Comparison of ENCODE assay signal across 15 mouse cellular contexts in the genomic region with DNA sequence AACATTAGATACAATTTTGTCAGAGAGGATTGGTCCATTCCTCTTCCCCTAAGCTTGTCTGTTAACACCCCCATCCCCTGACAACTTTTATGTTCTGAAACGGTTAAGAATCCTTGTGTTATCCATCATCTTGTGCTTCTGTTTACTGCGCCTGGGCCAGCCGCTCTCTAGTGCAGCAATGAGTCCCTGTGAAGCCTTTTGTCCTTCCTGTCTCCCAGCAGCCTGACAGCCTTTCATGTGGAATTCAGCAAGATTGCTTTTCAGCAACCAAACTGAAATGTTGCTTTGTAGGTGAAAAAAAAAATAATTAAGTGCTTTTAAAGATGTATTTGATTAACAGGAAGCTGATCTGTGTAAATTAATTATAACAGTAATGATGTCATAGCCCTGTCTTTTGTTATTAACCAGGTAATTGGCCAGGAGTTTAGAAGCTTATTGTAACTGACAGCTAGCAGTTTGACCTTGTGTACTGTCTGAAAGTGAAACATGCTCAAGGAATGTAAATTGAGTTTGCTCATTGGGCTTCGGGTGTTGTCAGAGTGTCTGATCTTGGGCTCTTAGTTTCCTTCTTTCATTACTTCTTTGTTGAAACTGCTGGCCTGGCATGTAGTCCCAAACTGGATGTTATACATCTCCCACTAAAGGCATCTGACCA. TPM values are rescaled to one million over a fixed set of nuclear protein-coding genes. Genes with fewer than 3 reads are reported as not detected.
A peak's percentile ranks its signal among the peaks of the same experiment; 100 is the strongest.
DNase-seq lines count a peak whose midpoint lies in the region; ATAC-seq and TF ChIP-seq lines count a peak whose summit lies in the region.
"Had no signal": no experiment of that assay in that cellular context is flagged by ENCODE, and none has a peak within 500 bp of the region (broad histone marks: within the 10 kb centered on the region; RNA-seq: fewer than 3 reads in every experiment).

No protein-coding gene starts in this region.

- peak; percentile 9 to 73 for DNase-seq in adrenal gland, adult (ENCODE audit: inconsistent age in 2 of 2, low spot score in 1 of 2)
- DNase-seq in adrenal gland, adult 8-10 months, result no peak
- DNase-seq in midbrain, embryonic 11.5 days (ENCODE audit: low spot score, missing footprints), result no peak
- DNase-seq in hindbrain, embryonic 14.5 days (ENCODE audit: low spot score), result peak; percentile 40
- DNase-seq in stomach, postnatal 0 days (ENCODE audit: low spot score), result no peak
- no peak for DNase-seq in cerebellum, postnatal 10 days
- no peak for DNase-seq in layer of hippocampus, adult 2 months (ENCODE audit: low spot score in 2 of 2)
- DNase-seq: cerebellum, adult 9-10 months; kidney, adult 8-10 months; left cerebral cortex, postnatal 4 days; thymus, adult 18-20 months had no signal

- TF ChIP-seq CTCF in stomach, postnatal 0 days (IDR thresholded peaks at IDR 0.05; ENCODE audit: low read depth), result no peak
- TF ChIP-seq CTCF in layer of hippocampus, adult 2 months (conservative IDR thresholded peaks at IDR 0.05), result no peak

- no peaks in the 10 kb centered on the region for H3K36me3 ChIP-seq in midbrain, embryonic 13.5 days
- H3K36me3 ChIP-seq in midbrain, embryonic 11.5 days (ENCODE audit: control insufficient read depth, insufficient read depth, low read length), result no peaks in the 10 kb centered on the region
- H3K36me3 ChIP-seq in hindbrain, embryonic 14.5 days (replicated peaks; ENCODE audit: control insufficient read depth, insufficient read depth), result no peaks in the 10 kb centered on the region
- H3K36me3 ChIP-seq in stomach, postnatal 0 days (ENCODE audit: control insufficient read depth, insufficient read depth, low read length), result no peaks in the 10 kb centered on the region
- H3K36me3 ChIP-seq: liver, embryonic 15.5 days had no signal

- ATAC-seq in midbrain, embryonic 13.5 days, result no peak
- no peak for ATAC-seq in midbrain, embryonic 11.5 days (ENCODE audit: low FRiP score)
- no peak for ATAC-seq in hindbrain, embryonic 14.5 days (ENCODE audit: low FRiP score)
- ATAC-seq in stomach, postnatal 0 days (ENCODE audit: low FRiP score, low TSS enrichment), result no peak

- H3K4me2 ChIP-seq in midbrain, embryonic 13.5 days (replicated peaks), result no peak overlapping the region
- H3K4me2 ChIP-seq in midbrain, embryonic 11.5 days, result no peak overlapping the region
- H3K4me2 ChIP-seq in hindbrain, embryonic 14.5 days (replicated peaks), result no peak overlapping the region
- H3K4me2 ChIP-seq in stomach, postnatal 0 days (replicated peaks; ENCODE audit: low read depth), result no peak overlapping the region
- H3K4me2 ChIP-seq: liver, embryonic 15.5 days had no signal

- no peak overlapping the region for H3K4me3 ChIP-seq in midbrain, embryonic 13.5 days (replicated peaks)
- no peak overlapping the region for H3K4me3 ChIP-seq in midbrain, embryonic 11.5 days (ENCODE audit: low read depth, low read length)
- no peak overlapping the region for H3K4me3 ChIP-seq in hindbrain, embryonic 14.5 days (replicated peaks; ENCODE audit: low read length)
- no peak overlapping the region for H3K4me3 ChIP-seq in stomach, postnatal 0 days (ENCODE audit: low read depth, low read length)
- no peak overlapping the region for H3K4me3 ChIP-seq in layer of hippocampus, adult 2 months
- H3K4me3 ChIP-seq: liver, embryonic 15.5 days; myocyte had no signal

- peak overlapping the region; percentile 25; the same call in 1 of the 2 replicates for H3K9ac ChIP-seq in midbrain, embryonic 13.5 days (replicated peaks)
- H3K9ac ChIP-seq in midbrain, embryonic 11.5 days (ENCODE audit: low read length), result no peak overlapping the region
- no peak overlapping the region for H3K9ac ChIP-seq in hindbrain, embryonic 14.5 days
- H3K9ac ChIP-seq in stomach, postnatal 0 days (ENCODE audit: low read length), result peak overlapping the region; percentile 18; the same call in 1 of the 2 replicates
- H3K9ac ChIP-seq: liver, embryonic 15.5 days had no signal

- peaks cover 42% of the 10 kb centered on the region for H3K4me1 ChIP-seq in midbrain, embryonic 13.5 days (replicated peaks)
- peaks cover 7% of the 10 kb centered on the region; the same call in 1 of the 2 replicates for H3K4me1 ChIP-seq in midbrain, embryonic 11.5 days (ENCODE audit: control insufficient read depth, insufficient read depth, low read length)
- peaks cover 35% of the 10 kb centered on the region for H3K4me1 ChIP-seq in hindbrain, embryonic 14.5 days (replicated peaks; ENCODE audit: control insufficient read depth, insufficient read depth, low read length)
- H3K4me1 ChIP-seq in stomach, postnatal 0 days (replicated peaks; ENCODE audit: control insufficient read depth, insufficient read depth), result no peaks in the 10 kb centered on the region

- no peaks in the 10 kb centered on the region for H3K27me3 ChIP-seq in midbrain, embryonic 13.5 days
- no peaks in the 10 kb centered on the region for H3K27me3 ChIP-seq in midbrain, embryonic 11.5 days (ENCODE audit: control insufficient read depth, insufficient read depth, low read length)
- H3K27me3 ChIP-seq in hindbrain, embryonic 14.5 days (ENCODE audit: control insufficient read depth, insufficient read depth, low read length), result no peaks in the 10 kb centered on the region
- H3K27me3 ChIP-seq in stomach, postnatal 0 days (ENCODE audit: control insufficient read depth, insufficient read depth, low read length), result no peaks in the 10 kb centered on the region
- H3K27me3 ChIP-seq: liver, embryonic 15.5 days had no signal

- H3K27ac ChIP-seq in midbrain, embryonic 13.5 days, result peak overlapping the region; percentile 66
- no peak overlapping the region for H3K27ac ChIP-seq in midbrain, embryonic 11.5 days (ENCODE audit: low read depth, low read length)
- peak overlapping the region; percentile 9; the same call in 1 of the 2 replicates for H3K27ac ChIP-seq in hindbrain, embryonic 14.5 days
- H3K27ac ChIP-seq in stomach, postnatal 0 days (replicated peaks), result no peak overlapping the region
- H3K27ac ChIP-seq in layer of hippocampus, adult 2 months, result no peak overlapping the region
- H3K27ac ChIP-seq: liver, embryonic 15.5 days; macrophage had no signal

- 19% methylated on average over 4 of the region's 4 CpGs for WGBS in midbrain, embryonic 13.5 days
- 42% methylated on average over 4 of the region's 4 CpGs for WGBS in midbrain, embryonic 11.5 days
- WGBS in hindbrain, embryonic 14.5 days, result 10% methylated on average over 4 of the region's 4 CpGs
- WGBS in stomach, postnatal 0 days, result 30% methylated on average over 4 of the region's 4 CpGs

- H3K9me3 ChIP-seq in midbrain, embryonic 13.5 days, result no peaks in the 10 kb centered on the region
- H3K9me3 ChIP-seq in midbrain, embryonic 11.5 days (ENCODE audit: control insufficient read depth, low read length), result no peaks in the 10 kb centered on the region
- H3K9me3 ChIP-seq in hindbrain, embryonic 14.5 days (ENCODE audit: control insufficient read depth, low read length), result no peaks in the 10 kb centered on the region
- no peaks in the 10 kb centered on the region for H3K9me3 ChIP-seq in stomach, postnatal 0 days (ENCODE audit: control insufficient read depth, low read length)
- H3K9me3 ChIP-seq: liver, embryonic 15.5 days had no signal

- TF ChIP-seq EP300 in stomach, postnatal 0 days (optimal IDR thresholded peaks at IDR 0.05), result no peak

RNA-seq across cellular contexts. Expression of gene Rhbdd1, which starts 8.0 kb away (rescaled TPM):
- 10 to 100 TPM; 36.5 to 39.7 (median 36.7) TPM for total RNA-seq in adrenal gland, adult 8-10 months (2022)
- 4.8 and 6.2 TPM in 2 replicates for polyA plus RNA-seq in midbrain, embryonic 13.5 days (2015; fragmentation: Nextera tagmentation; extraction: Ambion mirVana)
- polyA plus RNA-seq in midbrain, embryonic 11.5 days (2014; fragmentation: Nextera tagmentation; extraction: Ambion mirVana), result 7.2 and 7.7 TPM in 2 replicates
- polyA plus RNA-seq in hindbrain, embryonic 14.5 days (2014; fragmentation: Nextera tagmentation; extraction: Ambion mirVana), result 2.6 and 3.1 TPM in 2 replicates
- polyA plus RNA-seq in stomach, postnatal 0 days (2015; fragmentation: Nextera tagmentation; extraction: Ambion mirVana), result 7.5 and 7.9 TPM in 2 replicates
- 1 to 10 TPM; 7.4 to 7.6 TPM for total RNA-seq in layer of hippocampus, adult 2 months (2021)

RNA-seq across cellular contexts. Expression of gene Irs1, which starts 33.0 kb away (rescaled TPM):
- 10 to 100 TPM in 3 of 4 experiments, 1 to 10 TPM in 1; 7.9 to 17.1 (median 13.2) TPM for total RNA-seq in adrenal gland, adult 8-10 months (2022)
- polyA plus RNA-seq in midbrain, embryonic 13.5 days (2015; fragmentation: Nextera tagmentation; extraction: Ambion mirVana), result 6.6 and 7.9 TPM in 2 replicates
- polyA plus RNA-seq in midbrain, embryonic 11.5 days (2014; fragmentation: Nextera tagmentation; extraction: Ambion mirVana), result 5.3 and 5.9 TPM in 2 replicates
- 10.2 and 11.2 TPM in 2 replicates for polyA plus RNA-seq in hindbrain, embryonic 14.5 days (2014; fragmentation: Nextera tagmentation; extraction: Ambion mirVana)
- polyA plus RNA-seq in stomach, postnatal 0 days (2015; fragmentation: Nextera tagmentation; extraction: Ambion mirVana), result 1.6 and 1.9 TPM in 2 replicates
- 10 to 100 TPM; 17.8 to 17.9 TPM for total RNA-seq in layer of hippocampus, adult 2 months (2021)
- polyA plus RNA-seq: macrophage had no signal

Comparison
In these comparisons a context has a peak if more than half of its experiments do, and no peak if none do; other contexts are left out.
1. DNase-seq: peak in adrenal gland, adult (2 of 2) and hindbrain, embryonic 14.5 days (single experiment); none in adrenal gland, adult 8-10 months (single experiment), midbrain, embryonic 11.5 days (single experiment), stomach, postnatal 0 days (single experiment), cerebellum, postnatal 10 days (0 of 2) and layer of hippocampus, adult 2 months (0 of 2).
2. H3K27ac ChIP-seq: peak in midbrain, embryonic 13.5 days (single experiment) and hindbrain, embryonic 14.5 days (single experiment); none in midbrain, embryonic 11.5 days (single experiment), stomach, postnatal 0 days (single experiment) and layer of hippocampus, adult 2 months (single experiment).
3. H3K9ac ChIP-seq: peak in midbrain, embryonic 13.5 days (single experiment) and stomach, postnatal 0 days (single experiment); none in midbrain, embryonic 11.5 days (single experiment) and hindbrain, embryonic 14.5 days (single experiment).